Mouse (Mus musculus) erythroblast, embryonic 14.5 days (primary cell): ENCODE data around the gene Fam129a.

Experiments used
- GATA1 ChIP-seq: IDR thresholded peaks from 2 replicates; pipeline ENCODE4 v1.6.1; 2012; ENCODE audit warnings: low read length, inconsistent platforms, mixed read lengths
- TAL1 ChIP-seq: IDR thresholded peaks from 3 replicates; pipeline ENCODE4 v1.6.1; 2012; ENCODE audit warnings: low read length, inconsistent platforms, mixed read lengths

DNA sequence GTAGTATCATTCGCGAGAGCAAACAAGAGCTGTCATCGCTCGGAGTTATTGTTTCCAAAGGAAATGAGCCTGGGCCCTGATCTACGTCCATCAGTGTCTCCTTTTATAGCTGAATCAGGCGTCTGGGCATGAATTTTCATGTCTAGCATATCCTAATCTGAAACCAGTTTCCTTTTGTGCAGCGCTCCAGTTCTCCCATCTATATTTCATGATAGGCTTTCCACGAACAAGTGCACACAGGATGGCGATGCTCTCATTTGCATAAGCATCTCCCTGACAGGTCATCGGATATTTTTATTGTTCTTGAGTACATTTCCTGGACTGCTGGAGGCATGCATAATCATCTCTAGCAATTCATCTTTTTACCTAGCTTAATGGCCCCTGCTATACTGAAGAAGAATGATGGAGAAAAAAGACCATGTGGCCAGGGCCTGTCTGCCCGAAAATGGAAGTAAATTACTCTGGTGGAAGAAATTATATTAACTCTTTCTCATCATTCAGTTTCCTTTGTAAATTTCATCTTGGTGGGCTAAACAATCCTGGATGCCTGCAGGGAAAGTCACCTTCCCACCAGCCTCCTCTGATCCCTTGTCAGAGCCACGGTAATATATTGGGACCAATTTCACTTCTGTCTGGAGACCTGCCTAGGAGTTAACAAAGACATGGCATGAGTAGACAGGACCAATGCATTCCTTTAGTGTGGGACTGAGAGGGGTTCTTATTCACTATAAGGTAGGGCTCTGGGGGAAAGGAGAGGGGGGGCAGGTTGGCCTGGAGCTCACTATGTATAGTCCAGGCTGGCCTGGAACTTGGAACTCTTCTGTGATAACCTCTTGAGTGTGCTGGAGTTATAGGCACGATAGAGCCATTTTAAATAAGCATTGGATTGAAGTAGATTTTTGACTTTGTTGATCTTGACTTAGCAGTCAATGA lies 21.4 kb downstream of the Fam129a start:
- TF ChIP-seq GATA1 (no peak), TAL1 (no peak)
